Mouse (Mus musculus) embryonic stem cell, embryonic (primary cell): ENCODE measurements around the gene AU022751.
"Not testable (repeated sequence)": the region's sequence is repeated elsewhere in the genome, so short reads cannot be mapped to it uniquely, and the experiment has no call there.

Experiments
- CTCF ChIA-PET, 4 experiments: fragments of 300-600 bp in 2 of 4; fragments of 350-600 bp in 2 of 4; sonication (Branson Sonifier 250); formaldehyde crosslinking; loops; one replicate each; lab custom pipeline; 2022; ENCODE audit warnings: inconsistent platforms in 2 of 4; lab: Charles Lee
- POLR2A ChIA-PET, 4 experiments: fragments of 300-600 bp in 2 of 4; fragments of 350-600 bp in 2 of 4; sonication (Branson Sonifier 250); formaldehyde crosslinking; loops; one replicate each; lab custom pipeline; 2022; ENCODE audit warnings: antibody characterized with exemption in 4 of 4, inconsistent platforms in 1 of 4; lab: Charles Lee

AU022751 gene

GRCm38 (mm10) chrX:6082954-6083680 is at the start of gene AU022751:
TSS of gene AU022751 (minus strand) at chrX:6083419.
- ChIA-PET CTCF (no interaction called here), POLR2A (interaction anchor here in 1 of 4 experiments (1.6 kb wide), 1 partner anchor 9 kb away, joined by 7 read pairs; no protein-coding TSS in a partner anchor)

- POLR2A ChIA-PET: interaction anchor here in 3 of 4 experiments (0.7 to 1.5 kb wide), 3 partner anchors 9 to 16 kb away, joined by 3 to 7 read pairs (median 4); partner anchors contain the start of gene AU022751 (in 1 of the 3)
Measured at GRCm38 (mm10) chrX:6091996-6092757, 9.0 kb upstream of the AU022751 start.

GRCm38 (mm10) chrX:6091547-6091946 is 8.3 kb upstream of the AU022751 start:
- ChIA-PET CTCF (interaction anchor here in 1 of 4 experiments (0.6 to 1.0 kb wide), 2 partner anchors 80 to 82 kb away, joined by 3 to 4 read pairs; no protein-coding TSS in a partner anchor), POLR2A (interaction anchor here in 2 of 4 experiments (0.7 to 1.5 kb wide), 2 partner anchors 9 to 16 kb away, joined by 4 to 7 read pairs; partner anchors contain the start of gene AU022751 (in 1 of the 2))

More at GRCm38 (mm10) chrX:6091996-6092757, 9.0 kb upstream of the AU022751 start:
- CTCF ChIA-PET: interaction anchor here in 3 of 4 experiments (0.6 to 1.0 kb wide), 4 partner anchors 15 to 82 kb away, joined by 3 to 4 read pairs (median 4); no protein-coding TSS in a partner anchor

GRCm38 (mm10) chrX:6061563-6061962 is 21.7 kb downstream of the AU022751 start:
- ChIA-PET POLR2A (no interaction called here), CTCF (no interaction called here)

- CTCF ChIA-PET: not testable (repeated sequence)
Measured at GRCm38 (mm10) chrX:6047936-6048614, 35.1 kb downstream of the AU022751 start.

GRCm38 (mm10) chrX:6047066-6047935 is 35.9 kb downstream of the AU022751 start, which contains the start of gene Nudt11:
TSS of gene Nudt11 (plus strand) at chrX:6047453.
- POLR2A ChIA-PET, CTCF ChIA-PET: not testable (repeated sequence)

More at GRCm38 (mm10) chrX:6047936-6048614, 35.1 kb downstream of the AU022751 start:
- POLR2A ChIA-PET: interaction anchor here in 1 of 4 experiments (0.7 kb wide), 1 partner anchor 139 kb away, joined by 4 read pairs; no protein-coding TSS in a partner anchor
